Mouse (Mus musculus): ENCODE data around the gene C1qtnf9. TPM values are rescaled to one million over a fixed set of nuclear protein-coding genes. Genes with fewer than 3 reads are reported as not detected.

The C1qtnf9 gene
- total RNA-seq (2023), result not detected

GRCm38 (mm10) chr14:60767884-60768283, at the start of gene C1qtnf9:
TSS of gene C1qtnf9 (plus strand) at chr14:60768134.

GRCm38 (mm10) chr14:60784427-60785315, 16.7 kb downstream of the C1qtnf9 start, which contains the start of gene Mipep:
TSS of gene Mipep (plus strand) at chr14:60784573.

Other genes starting within 250 kb of the C1qtnf9 start
- 10 to 100 TPM; 22.4 to 29.8 TPM for gene Spata13, start 134.1 kb upstream of the C1qtnf9 start, total RNA-seq (2023)
- 10 to 100 TPM; 10.1 to 11.2 TPM for gene Mipep, start 16.4 kb downstream of the C1qtnf9 start, total RNA-seq (2023)